Mouse (Mus musculus) MEL (cell line): Measurements from ENCODE around the gene Rnf133. TPM values are rescaled to one million over a fixed set of nuclear protein-coding genes. Genes with fewer than 3 reads are reported as not detected.

Source experiments
- DNase-seq: peaks from one replicate; pipeline ENCODE4 v3.0.0; 2011; ENCODE audit warnings: low read depth, low spot score
- H3K27ac ChIP-seq: 2 replicates; pipeline ENCODE4 v1.5.1; 2012; ENCODE audit warnings: low read depth, mild to moderate bottlenecking, control low read depth, low read length, moderate library complexity; ENCODE audit not compliant: control insufficient read depth
- H3K27me3 ChIP-seq, 2 experiments: fragments of 150-350 bp in 1 of 2; sonication (generic) in 1 of 2; 2 replicates each; pipeline ENCODE4 v1.6.1; 2012; ENCODE audit warnings: low read length in 2 of 2, mild to moderate bottlenecking in 2 of 2, improper control_type of control experiment in 1 of 2, moderate library complexity in 1 of 2; ENCODE audit not compliant: insufficient read depth in 2 of 2, control insufficient read depth in 1 of 2
- H3K36me3 ChIP-seq, 2 experiments: 2 replicates each; pipeline ENCODE4 v1.6.1; 2012 to 2014; ENCODE audit warnings: low read length in 2 of 2, improper control_type of control experiment in 1 of 2, inconsistent platforms in 1 of 2, mild to moderate bottlenecking in 1 of 2; ENCODE audit not compliant: insufficient read depth in 2 of 2, control insufficient read depth in 1 of 2
- H3K4me1 ChIP-seq, 2 experiments: fragments of 150-350 bp in 1 of 2; sonication (generic) in 1 of 2; 2 replicates each; pipeline ENCODE4 v1.6.1; 2012; ENCODE audit warnings: low read length in 2 of 2, improper control_type of control experiment in 1 of 2, mild to moderate bottlenecking in 1 of 2; ENCODE audit not compliant: insufficient read depth in 2 of 2, control insufficient read depth in 1 of 2
- H3K4me3 ChIP-seq, 2 experiments: fragments of 150-350 bp in 1 of 2; sonication (generic) in 1 of 2; 2 replicates each; pipeline ENCODE4 v1.5.1; 2012; ENCODE audit warnings: low read depth in 2 of 2, low read length in 2 of 2, mild to moderate bottlenecking in 2 of 2, moderate library complexity in 2 of 2, control low read depth in 1 of 2, improper control_type of control experiment in 1 of 2; ENCODE audit not compliant: control insufficient read depth in 1 of 2, insufficient read depth in 1 of 2
- H3K79me2 ChIP-seq: 2 replicates; pipeline ENCODE4 v1.6.1; 2012; ENCODE audit warnings: mild to moderate bottlenecking, low read length, moderate library complexity; ENCODE audit not compliant: control insufficient read depth, poor library complexity, insufficient read depth
- H3K9ac ChIP-seq: 2 replicates; pipeline ENCODE4 v1.6.1; 2012; ENCODE audit warnings: low read depth, mild to moderate bottlenecking, control low read depth, low read length, moderate library complexity; ENCODE audit not compliant: control insufficient read depth, poor library complexity, severe bottlenecking
- H3K9me3 ChIP-seq: fragments of 150-350 bp; sonication (generic); replicated peaks from 2 replicates; pipeline ENCODE4 v1.6.1; 2012; ENCODE audit warnings: mild to moderate bottlenecking, low read length, improper control_type of control experiment, moderate library complexity; ENCODE audit not compliant: insufficient read depth
- CHD1 ChIP-seq: IDR thresholded peaks from 2 replicates; pipeline ENCODE4 v1.6.1; 2012; ENCODE audit warnings: low read depth, mild to moderate bottlenecking, inconsistent platforms, low read length, improper control_type of control experiment
- CHD2 ChIP-seq: IDR thresholded peaks from 2 replicates; pipeline ENCODE4 v1.6.1; 2011; ENCODE audit warnings: low read length, improper control_type of control experiment
- CTCF ChIP-seq, 3 experiments: IDR thresholded peaks in 2 of 3; conservative IDR thresholded peaks in 1 of 3; 2 replicates each; pipeline ENCODE4 v1.5.1; 2011 to 2012; ENCODE audit warnings: low read length in 3 of 3, low read depth in 2 of 3, mild to moderate bottlenecking in 2 of 3, improper control_type of control experiment in 1 of 3, inconsistent platforms in 1 of 3, mixed read lengths in 1 of 3, moderate library complexity in 1 of 3; ENCODE audit not compliant: control insufficient read depth in 1 of 3, insufficient read depth in 1 of 3, poor library complexity in 1 of 3, severe bottlenecking in 1 of 3
- E2F4 ChIP-seq: IDR thresholded peaks from 2 replicates; pipeline ENCODE4 v1.6.1; 2011; ENCODE audit warnings: low read depth, low read length, improper control_type of control experiment, borderline replicate concordance
- EP300 ChIP-seq, 2 experiments: IDR thresholded peaks; 2 replicates each; pipeline ENCODE4 v1.6.1; 2011; ENCODE audit warnings: improper control_type of control experiment in 2 of 2, low read length in 2 of 2, low read depth in 1 of 2, mild to moderate bottlenecking in 1 of 2
- GATA1 ChIP-seq: IDR thresholded peaks from 2 replicates; pipeline ENCODE4 v1.6.1; 2011; ENCODE audit warnings: low read depth, low read length, improper control_type of control experiment
- HCFC1 ChIP-seq: IDR thresholded peaks from 2 replicates; pipeline ENCODE4 v1.6.1; 2012; ENCODE audit warnings: low read depth, mild to moderate bottlenecking, inconsistent platforms, low read length, improper control_type of control experiment, moderate library complexity
- MAFK ChIP-seq: IDR thresholded peaks from 2 replicates; pipeline ENCODE4 v1.6.1; 2011; ENCODE audit warnings: low read depth, mild to moderate bottlenecking, low read length, improper control_type of control experiment, borderline replicate concordance
- MAZ ChIP-seq: IDR thresholded peaks from 2 replicates; pipeline ENCODE4 v1.6.1; 2012; ENCODE audit warnings: low read depth, mild to moderate bottlenecking, inconsistent platforms, low read length, improper control_type of control experiment
- MEF2A ChIP-seq: IDR thresholded peaks from 2 replicates; pipeline ENCODE4 v1.6.1; 2014; ENCODE audit warnings: low read depth, mild to moderate bottlenecking, inconsistent platforms, low read length, improper control_type of control experiment; ENCODE audit not compliant: poor library complexity, insufficient replicate concordance, severe bottlenecking; ENCODE audit errors: extremely low read depth
- MXI1 ChIP-seq: IDR thresholded peaks from 2 replicates; pipeline ENCODE4 v1.6.1; 2011; ENCODE audit warnings: mild to moderate bottlenecking, low read depth, low read length, improper control_type of control experiment
- MYB ChIP-seq: IDR thresholded peaks from 2 replicates; pipeline ENCODE4 v1.6.1; 2011; ENCODE audit warnings: mild to moderate bottlenecking, low read depth, low read length, improper control_type of control experiment
- NRF1 ChIP-seq: IDR thresholded peaks from 2 replicates; pipeline ENCODE4 v1.6.1; 2014; ENCODE audit warnings: low read depth, mild to moderate bottlenecking, inconsistent platforms, low read length, improper control_type of control experiment, moderate library complexity; ENCODE audit not compliant: poor library complexity, insufficient read depth, severe bottlenecking
- RCOR1 ChIP-seq: IDR thresholded peaks from 2 replicates; pipeline ENCODE4 v1.6.1; 2012; ENCODE audit warnings: low read depth, mild to moderate bottlenecking, inconsistent platforms, low read length, improper control_type of control experiment
- SMC3 ChIP-seq: IDR thresholded peaks from 2 replicates; pipeline ENCODE4 v1.6.1; 2011; ENCODE audit warnings: low read depth, low read length, improper control_type of control experiment
- TAL1 ChIP-seq: IDR thresholded peaks from 2 replicates; pipeline ENCODE4 v1.6.1; 2012; ENCODE audit warnings: mild to moderate bottlenecking, inconsistent platforms, low read length, moderate library complexity, mixed read lengths
- TBP ChIP-seq: IDR thresholded peaks from 2 replicates; pipeline ENCODE4 v1.8.0; 2011; ENCODE audit warnings: low read depth, low read length, improper control_type of control experiment
- USF1 ChIP-seq: IDR thresholded peaks from 2 replicates; pipeline ENCODE4 v1.6.1; 2014; ENCODE audit warnings: low read depth, mild to moderate bottlenecking, inconsistent platforms, low read length, improper control_type of control experiment, moderate library complexity
- polyA plus RNA-seq, 2 experiments: library from polyadenylated mRNA; stranded (reverse) in 1 of 2; unstranded in 1 of 2; fragments of >175 nt in 1 of 2; fragments of >200 nt in 1 of 2; gene quantifications; 2 replicates each; pipeline versions ENCODE4 v1.2.1 to v1.2.4; 2012; ENCODE audit warnings: low replicate concordance in 2 of 2, low read depth in 1 of 2; ENCODE audit not compliant: insufficient read length in 2 of 2, insufficient read depth in 1 of 2, missing spikeins in 1 of 2
- total RNA-seq: library from RNA; depleted of rRNA; stranded (reverse); fragments of 300-350 nt; gene quantifications from 2 replicates; pipeline ENCODE4 v1.2.3, GENCODE M21; 2012

The Rnf133 gene
- total and polyA plus RNA-seq, 3 experiments = not detected

DNA sequence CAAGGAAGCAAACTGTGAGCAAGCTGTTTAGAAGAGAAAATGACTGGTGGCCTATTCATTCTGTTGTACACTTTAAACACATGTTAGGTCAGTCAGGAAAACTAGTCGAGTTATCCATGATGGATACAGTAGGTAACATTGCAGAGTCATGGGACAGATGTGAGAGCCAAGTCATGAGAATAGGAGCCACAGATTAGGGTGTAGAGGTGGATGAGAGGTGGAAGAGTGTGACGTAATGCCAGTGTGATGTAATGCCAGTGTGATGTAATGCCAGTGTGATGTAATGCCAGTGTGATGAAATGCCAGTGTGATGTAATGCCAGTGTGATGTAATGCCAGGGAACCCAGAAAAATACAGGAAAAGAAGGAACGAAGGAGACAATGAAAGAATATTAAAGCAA is 14.9 kb downstream of the Rnf133 start:
- Histone ChIP-seq H3K4me1 (no peaks in the 10 kb centered on the region), H3K9ac (no peak overlapping the region), H3K36me3 (no peaks in the 10 kb centered on the region), H3K27me3 (no peaks in the 10 kb centered on the region; a peak in 1 of 4 replicates), H3K4me3 (no peak overlapping the region), H3K9me3 (no peaks in the 10 kb centered on the region), H3K79me2 (no peaks in the 10 kb centered on the region), H3K27ac (no peak overlapping the region)
- DNase-seq = no peak
- TF ChIP-seq HCFC1 = no peak

DNA sequence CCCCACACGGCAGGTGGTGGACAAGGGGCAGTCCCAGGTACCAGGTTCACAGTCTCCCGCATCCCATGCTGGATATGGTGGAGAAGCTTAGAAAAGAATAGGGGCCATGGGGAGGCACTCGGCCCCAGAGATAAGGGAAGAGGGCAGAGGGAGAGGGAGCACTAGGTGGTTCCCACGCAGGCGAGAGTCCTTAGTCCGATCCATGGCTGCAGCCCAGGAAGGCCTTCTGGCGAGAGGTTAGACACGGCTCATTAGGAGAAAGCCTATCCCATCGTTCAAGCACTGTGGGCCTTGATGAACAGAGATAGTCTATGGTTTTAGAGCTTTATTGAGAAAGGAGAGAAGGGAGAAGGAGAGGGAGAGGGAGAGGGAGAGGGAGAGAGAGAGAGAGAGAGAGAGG is 16.1 kb downstream of the Rnf133 start:
- Histone ChIP-seq H3K27me3 (no peaks in the 10 kb centered on the region; a peak in 1 of 4 replicates), H3K4me3 (no peak overlapping the region), H3K79me2 (no peaks in the 10 kb centered on the region), H3K9me3 (no peaks in the 10 kb centered on the region), H3K36me3 (no peaks in the 10 kb centered on the region), H3K4me1 (no peaks in the 10 kb centered on the region), H3K9ac (no peak overlapping the region), H3K27ac (no peak overlapping the region)
- no peak for DNase-seq
- TF ChIP-seq EP300 (IDR thresholded peaks at IDR 0.05; ENCODE audit: low read depth in 1 of 2, low read length in 2 of 2) = no peak
- TF ChIP-seq MYB = no peak
- TF ChIP-seq MAZ = no peak
- TF ChIP-seq E2F4 = no peak
- TF ChIP-seq TAL1 = no peak
- no peak for TF ChIP-seq NRF1
- TF ChIP-seq MEF2A = no peak
- no peak for TF ChIP-seq CTCF (IDR thresholded peaks at IDR 0.05 in 2 of 3, conservative IDR thresholded peaks at IDR 0.05 in 1 of 3; ENCODE audit: control insufficient read depth in 1 of 3, insufficient read depth in 1 of 3, low read depth in 2 of 3, low read length in 3 of 3, poor library complexity in 1 of 3, severe bottlenecking in 1 of 3)
- no peak for TF ChIP-seq MAFK
- no peak for TF ChIP-seq CHD1
- no peak for TF ChIP-seq CHD2
- TF ChIP-seq TBP = no peak
- TF ChIP-seq SMC3 = no peak
- TF ChIP-seq RCOR1 = no peak
- TF ChIP-seq MXI1 = no peak
- no peak for TF ChIP-seq GATA1
- TF ChIP-seq USF1 = no peak
- TF ChIP-seq HCFC1 = no peak
